Mouse (Mus musculus) limb, embryonic 14.5 days (tissue): Measurements from ENCODE around the gene Ifitm3. TPM values are rescaled to one million over a fixed set of nuclear protein-coding genes. Genes with fewer than 3 reads are reported as not detected.

Experiments used
- ATAC-seq: fragments of 200-750 bp; cut with Nextera tagmentation; 2 replicates; pipeline ENCODE4 v1.8.0; 2017; ENCODE audit warnings: low read depth, moderate number of reproducible peaks, moderate TSS enrichment; ENCODE audit not compliant: low FRiP score
- DNase-seq: peaks from one replicate; pipeline ENCODE4 v3.0.0-alpha.2; 2015; ENCODE audit warnings: low spot score
- H3K27ac ChIP-seq: fragments of 300-500 bp; sonication (generic); replicated peaks from 2 replicates; pipeline ENCODE4 v1.5.1; 2014; ENCODE audit warnings: low read depth, mild to moderate bottlenecking, low read length, moderate library complexity, mixed read lengths
- H3K27me3 ChIP-seq: fragments of 300-500 bp; sonication (generic); 2 replicates; pipeline ENCODE4 v1.6.1; 2014; ENCODE audit warnings: low read length, mixed read lengths; ENCODE audit not compliant: control insufficient read depth, insufficient read depth
- H3K36me3 ChIP-seq: fragments of 300-500 bp; sonication (generic); 2 replicates; pipeline ENCODE4 v1.6.1; 2014; ENCODE audit warnings: mild to moderate bottlenecking, low read length, moderate library complexity, mixed read lengths; ENCODE audit not compliant: control insufficient read depth, insufficient read depth
- H3K4me1 ChIP-seq: fragments of 300-500 bp; sonication (generic); 2 replicates; pipeline ENCODE4 v1.6.1; 2014; ENCODE audit warnings: antibody characterized with exemption, low read length, mixed read lengths; ENCODE audit not compliant: control insufficient read depth, insufficient read depth
- H3K4me2 ChIP-seq: fragments of 300-500 bp; sonication (generic); replicated peaks from 2 replicates; pipeline ENCODE4 v1.6.1; 2014; ENCODE audit warnings: low read depth, mild to moderate bottlenecking, low read length, moderate library complexity; ENCODE audit not compliant: severe bottlenecking
- H3K4me3 ChIP-seq: fragments of 300-500 bp; sonication (generic); replicated peaks from 2 replicates; pipeline ENCODE4 v1.5.1; 2014; ENCODE audit warnings: low read length
- H3K9ac ChIP-seq: fragments of 300-500 bp; sonication (generic); 2 replicates; pipeline ENCODE4 v1.6.1; 2014; ENCODE audit warnings: mild to moderate bottlenecking, low read depth, low read length, moderate library complexity; ENCODE audit not compliant: severe bottlenecking
- H3K9me3 ChIP-seq: fragments of 300-500 bp; sonication (generic); 2 replicates; pipeline ENCODE4 v1.6.1; 2016; ENCODE audit warnings: low read length; ENCODE audit not compliant: control insufficient read depth
- POLR2A ChIP-seq: fragments of 200-500 bp; IDR thresholded peaks from 2 replicates; pipeline ENCODE4 v1.8.0; 2012; ENCODE audit warnings: inconsistent platforms, mild to moderate bottlenecking, moderate library complexity, borderline replicate concordance; ENCODE audit not compliant: insufficient read depth, insufficient read length; ENCODE audit errors: extremely low read depth
- WGBS: fragments of 180-500 bp; shearing (Covaris S2); extraction: QIAGEN DNeasy Blood & Tissue Kit; methylation state at CpG from one replicate; pipeline ENCODE4 v1.1.7; 2014; 5-methylcytosine and 5-hydroxymethylcytosine counted together
- polyA plus RNA-seq, 2 experiments: library from polyadenylated mRNA; depleted of rRNA in 1 of 2; stranded (reverse) in 1 of 2; unstranded in 1 of 2; fragments of >200 nt; fragmentation: Nextera tagmentation in 1 of 2; extraction: Ambion mirVana in 1 of 2; gene quantifications; 2 replicates each; pipeline versions ENCODE4 v1.2.1 to v1.2.3; 2012 to 2014

Gene Ifitm3
- polyA plus RNA-seq, 2 experiments: 85.6 to 201 TPM

DNA sequence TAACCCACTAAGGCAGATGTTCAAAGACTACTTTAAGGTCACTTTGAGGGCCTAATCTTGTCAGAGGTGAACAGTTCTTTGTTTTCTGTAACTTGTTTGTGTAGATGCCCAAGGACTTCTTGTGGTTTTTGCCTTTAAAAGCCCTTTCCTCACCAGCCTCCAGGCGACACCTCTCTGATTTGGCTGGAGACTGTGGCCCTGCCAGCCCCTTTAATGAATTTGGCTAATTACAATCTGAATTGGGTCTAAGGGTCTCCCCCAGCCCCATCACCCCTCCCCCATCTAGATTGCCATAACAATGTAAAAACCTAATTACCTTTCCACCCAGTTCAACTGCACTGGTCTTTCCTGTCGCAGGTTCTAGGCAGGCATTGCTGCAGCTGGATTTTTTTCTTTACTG, 47.8 kb downstream of the Ifitm3 start:
- 62% methylated on average over 2 of the region's 2 CpGs for WGBS
- Histone ChIP-seq H3K27ac (no peak overlapping the region), H3K36me3 (no peaks in the 10 kb centered on the region), H3K9ac (no peak overlapping the region), H3K4me1 (peaks cover 3% of the 10 kb centered on the region), H3K4me3 (no peak overlapping the region), H3K9me3 (no peaks in the 10 kb centered on the region), H3K4me2 (no peak overlapping the region), H3K27me3 (no peaks in the 10 kb centered on the region)
- TF ChIP-seq POLR2A: no peak
- ATAC-seq (no peak), DNase-seq (no peak)

DNA sequence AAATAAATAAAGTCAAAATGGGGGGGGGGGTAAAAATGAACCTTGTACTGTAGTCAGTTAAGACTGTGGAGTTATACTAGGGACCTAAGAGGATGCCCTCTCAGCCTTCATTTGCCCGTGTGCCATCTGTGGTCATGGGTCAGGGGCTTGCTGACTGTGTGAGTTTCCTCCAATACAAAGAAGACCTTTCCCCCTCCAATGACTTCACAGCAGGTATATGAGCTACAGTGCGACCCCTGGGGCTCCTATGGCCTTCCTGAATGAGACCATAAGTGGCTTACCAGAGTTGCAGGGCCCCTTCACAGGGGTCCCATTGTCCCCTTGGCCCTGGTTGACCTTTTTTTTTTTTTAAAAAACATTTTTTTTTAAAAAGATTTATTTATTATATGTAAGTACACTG, 49.2 kb downstream of the Ifitm3 start:
- no peak for TF ChIP-seq POLR2A
- H3K27ac ChIP-seq: no peak overlapping the region
- H3K9me3 ChIP-seq: no peaks in the 10 kb centered on the region
- WGBS: 79% methylated on average over 2 of the region's 2 CpGs
- no peaks in the 10 kb centered on the region for H3K27me3 ChIP-seq
- no peak for DNase-seq
- no peak for ATAC-seq
- H3K4me2 ChIP-seq: no peak overlapping the region
- H3K4me3 ChIP-seq: no peak overlapping the region
- H3K9ac ChIP-seq: no peak overlapping the region
- peaks cover 8% of the 10 kb centered on the region for H3K4me1 ChIP-seq
- no peaks in the 10 kb centered on the region for H3K36me3 ChIP-seq

DNA sequence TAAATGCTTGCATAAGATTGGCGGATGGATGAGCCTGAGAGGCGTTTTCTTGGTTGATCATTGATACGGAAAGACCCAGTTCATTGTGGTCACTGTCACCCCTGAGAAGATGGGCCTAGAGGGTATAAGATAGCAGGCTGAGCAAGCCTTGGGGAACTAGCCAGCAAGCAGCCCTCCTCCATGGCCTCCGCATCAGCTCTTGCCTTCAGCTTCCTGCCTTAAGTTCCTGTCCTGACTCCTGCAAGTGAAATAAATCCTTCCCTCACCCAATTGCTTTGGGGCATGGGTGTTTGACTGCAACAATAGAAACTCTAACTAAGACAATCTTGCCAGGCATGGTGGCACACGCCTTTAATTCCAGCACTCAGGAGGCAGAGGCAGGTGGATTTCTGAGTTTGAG, 50.5 kb downstream of the Ifitm3 start:
- no peak for TF ChIP-seq POLR2A
- WGBS: 81% methylated on average over 5 of the region's 5 CpGs
- Histone ChIP-seq H3K4me2 (no peak overlapping the region), H3K27ac (no peak overlapping the region), H3K4me3 (no peak overlapping the region), H3K4me1 (peaks cover 14% of the 10 kb centered on the region), H3K9me3 (no peaks in the 10 kb centered on the region), H3K36me3 (no peaks in the 10 kb centered on the region), H3K27me3 (no peaks in the 10 kb centered on the region), H3K9ac (no peak overlapping the region)
- DNase-seq (no peak), ATAC-seq (no peak)

Other genes starting within 250 kb of the Ifitm3 start
Only the 30 nearest of the 31 such genes appear.
- gene Syce1, start 222.9 kb downstream of the Ifitm3 start, polyA plus RNA-seq (2012; rRNA removed): 0.39 and 0.55 TPM in 2 replicates
- 0.54 and 0.66 TPM in 2 replicates for gene Syce1, start 222.9 kb downstream of the Ifitm3 start, polyA plus RNA-seq (2014; fragmentation: Nextera tagmentation; extraction: Ambion mirVana)
- gene Zfp941, start 188.6 kb downstream of the Ifitm3 start, polyA plus RNA-seq (2012; rRNA removed): 0.83 and 0.93 TPM in 2 replicates
- gene Zfp941, start 188.6 kb downstream of the Ifitm3 start, polyA plus RNA-seq (2014; fragmentation: Nextera tagmentation; extraction: Ambion mirVana): 1.3 and 1.5 TPM in 2 replicates
- gene Urah, start 175.8 kb downstream of the Ifitm3 start, polyA plus RNA-seq (2012; rRNA removed): 1.2 and 2.5 TPM in 2 replicates
- 6.2 and 9.0 TPM in 2 replicates for gene Urah, start 175.8 kb downstream of the Ifitm3 start, polyA plus RNA-seq (2014; fragmentation: Nextera tagmentation; extraction: Ambion mirVana)
- gene Scgb1c1, start 165.2 kb downstream of the Ifitm3 start, polyA plus RNA-seq (2012; rRNA removed): not detected in 2 replicates
- not detected in 2 replicates for gene Scgb1c1, start 165.2 kb downstream of the Ifitm3 start, polyA plus RNA-seq (2014; fragmentation: Nextera tagmentation; extraction: Ambion mirVana)
- gene Odf3, start 163.0 kb downstream of the Ifitm3 start, polyA plus RNA-seq (2012; rRNA removed): 0.04 TPM in 2 replicates
- not detected in 2 replicates for gene Odf3, start 163.0 kb downstream of the Ifitm3 start, polyA plus RNA-seq (2014; fragmentation: Nextera tagmentation; extraction: Ambion mirVana)
- gene Gm45785, start 154.4 kb downstream of the Ifitm3 start, polyA plus RNA-seq (2012; rRNA removed): 0.12 TPM in 1 of 2 replicates, not detected in the other
- not detected in 2 replicates for gene Gm45785, start 154.4 kb downstream of the Ifitm3 start, polyA plus RNA-seq (2014; fragmentation: Nextera tagmentation; extraction: Ambion mirVana)
- 70.3 and 82.0 TPM in 2 replicates for gene Ric8a, start 153.8 kb downstream of the Ifitm3 start, polyA plus RNA-seq (2012; rRNA removed)
- 74.0 and 78.9 TPM in 2 replicates for gene Ric8a, start 153.8 kb downstream of the Ifitm3 start, polyA plus RNA-seq (2014; fragmentation: Nextera tagmentation; extraction: Ambion mirVana)
- gene Bet1l, start 153.2 kb downstream of the Ifitm3 start, polyA plus RNA-seq (2012; rRNA removed): 45.0 and 48.2 TPM in 2 replicates
- 75.1 and 92.8 TPM in 2 replicates for gene Bet1l, start 153.2 kb downstream of the Ifitm3 start, polyA plus RNA-seq (2014; fragmentation: Nextera tagmentation; extraction: Ambion mirVana)
- gene Psmd13, start 128.8 kb downstream of the Ifitm3 start, polyA plus RNA-seq (2012; rRNA removed): 98.9 and 113 TPM in 2 replicates
- 133 TPM in 2 replicates for gene Psmd13, start 128.8 kb downstream of the Ifitm3 start, polyA plus RNA-seq (2014; fragmentation: Nextera tagmentation; extraction: Ambion mirVana)
- 28.3 and 33.1 TPM in 2 replicates for gene Sirt3, start 128.5 kb downstream of the Ifitm3 start, polyA plus RNA-seq (2012; rRNA removed)
- gene Sirt3, start 128.5 kb downstream of the Ifitm3 start, polyA plus RNA-seq (2014; fragmentation: Nextera tagmentation; extraction: Ambion mirVana): 20.1 and 22.3 TPM in 2 replicates
- gene Cox8b, start 110.3 kb downstream of the Ifitm3 start, polyA plus RNA-seq (2012; rRNA removed): 14.2 and 14.5 TPM in 2 replicates
- 17.2 and 32.5 TPM in 2 replicates for gene Cox8b, start 110.3 kb downstream of the Ifitm3 start, polyA plus RNA-seq (2014; fragmentation: Nextera tagmentation; extraction: Ambion mirVana)
- gene Nlrp6, start 89.9 kb downstream of the Ifitm3 start, polyA plus RNA-seq (2012; rRNA removed): 0.05 TPM in 2 replicates
- 0.08 TPM in 1 of 2 replicates, not detected in the other for gene Nlrp6, start 89.9 kb downstream of the Ifitm3 start, polyA plus RNA-seq (2014; fragmentation: Nextera tagmentation; extraction: Ambion mirVana)
- 52.8 and 68.8 TPM in 2 replicates for gene Pgghg, start 69.4 kb downstream of the Ifitm3 start, polyA plus RNA-seq (2012; rRNA removed)
- 26.7 and 31.3 TPM in 2 replicates for gene Pgghg, start 69.4 kb downstream of the Ifitm3 start, polyA plus RNA-seq (2014; fragmentation: Nextera tagmentation; extraction: Ambion mirVana)
- 30.9 and 34.4 TPM in 2 replicates for gene Ifitm5, start 60.5 kb downstream of the Ifitm3 start, polyA plus RNA-seq (2012; rRNA removed)
- gene Ifitm5, start 60.5 kb downstream of the Ifitm3 start, polyA plus RNA-seq (2014; fragmentation: Nextera tagmentation; extraction: Ambion mirVana): 32.3 and 44.3 TPM in 2 replicates
- gene Gm45717, start 54.8 kb downstream of the Ifitm3 start, polyA plus RNA-seq (2012; rRNA removed): not detected in 2 replicates
- not detected in 2 replicates for gene Gm45717, start 54.8 kb downstream of the Ifitm3 start, polyA plus RNA-seq (2014; fragmentation: Nextera tagmentation; extraction: Ambion mirVana)
- gene Ifitm2, start 54.8 kb downstream of the Ifitm3 start, polyA plus RNA-seq (2012; rRNA removed): 1,234 and 1,466 TPM in 2 replicates
- 1,822 and 1,827 TPM in 2 replicates for gene Ifitm2, start 54.8 kb downstream of the Ifitm3 start, polyA plus RNA-seq (2014; fragmentation: Nextera tagmentation; extraction: Ambion mirVana)
- 68.1 and 115 TPM in 2 replicates for gene Ifitm1, start 43.5 kb downstream of the Ifitm3 start, polyA plus RNA-seq (2012; rRNA removed)
- 55.4 and 66.7 TPM in 2 replicates for gene Ifitm1, start 43.5 kb downstream of the Ifitm3 start, polyA plus RNA-seq (2014; fragmentation: Nextera tagmentation; extraction: Ambion mirVana)
- gene Ifitm6, start 7.2 kb upstream of the Ifitm3 start, polyA plus RNA-seq (2012; rRNA removed): 1.3 and 1.8 TPM in 2 replicates
- gene Ifitm6, start 7.2 kb upstream of the Ifitm3 start, polyA plus RNA-seq (2014; fragmentation: Nextera tagmentation; extraction: Ambion mirVana): 1.2 and 1.7 TPM in 2 replicates
- not detected in 2 replicates for gene Gm17387, start 18.4 kb upstream of the Ifitm3 start, polyA plus RNA-seq (2012; rRNA removed)
- gene Gm17387, start 18.4 kb upstream of the Ifitm3 start, polyA plus RNA-seq (2014; fragmentation: Nextera tagmentation; extraction: Ambion mirVana): not detected in 2 replicates
- 46.5 and 53.7 TPM in 2 replicates for gene B4galnt4, start 50.3 kb upstream of the Ifitm3 start, polyA plus RNA-seq (2012; rRNA removed)
- gene B4galnt4, start 50.3 kb upstream of the Ifitm3 start, polyA plus RNA-seq (2014; fragmentation: Nextera tagmentation; extraction: Ambion mirVana): 12.3 and 17.1 TPM in 2 replicates
- gene Pkp3, start 67.4 kb upstream of the Ifitm3 start, polyA plus RNA-seq (2012; rRNA removed): 37.6 and 38.8 TPM in 2 replicates
- 62.4 and 65.9 TPM in 2 replicates for gene Pkp3, start 67.4 kb upstream of the Ifitm3 start, polyA plus RNA-seq (2014; fragmentation: Nextera tagmentation; extraction: Ambion mirVana)
- 2.5 and 3.1 TPM in 2 replicates for gene Sigirr, start 89.8 kb upstream of the Ifitm3 start, polyA plus RNA-seq (2012; rRNA removed)
- 2.7 and 4.0 TPM in 2 replicates for gene Sigirr, start 89.8 kb upstream of the Ifitm3 start, polyA plus RNA-seq (2014; fragmentation: Nextera tagmentation; extraction: Ambion mirVana)
- gene Ano9, start 107.0 kb upstream of the Ifitm3 start, polyA plus RNA-seq (2012; rRNA removed): 6.3 and 8.0 TPM in 2 replicates
- 3.6 and 4.3 TPM in 2 replicates for gene Ano9, start 107.0 kb upstream of the Ifitm3 start, polyA plus RNA-seq (2014; fragmentation: Nextera tagmentation; extraction: Ambion mirVana)
- 49.2 and 61.0 TPM in 2 replicates for gene Ptdss2, start 111.6 kb upstream of the Ifitm3 start, polyA plus RNA-seq (2012; rRNA removed)
- 67.8 and 68.6 TPM in 2 replicates for gene Ptdss2, start 111.6 kb upstream of the Ifitm3 start, polyA plus RNA-seq (2014; fragmentation: Nextera tagmentation; extraction: Ambion mirVana)
- gene Rnh1, start 162.1 kb upstream of the Ifitm3 start, polyA plus RNA-seq (2012; rRNA removed): 92.3 and 105 TPM in 2 replicates
- 190 and 216 TPM in 2 replicates for gene Rnh1, start 162.1 kb upstream of the Ifitm3 start, polyA plus RNA-seq (2014; fragmentation: Nextera tagmentation; extraction: Ambion mirVana)
- 111 and 112 TPM in 2 replicates for gene Hras, start 183.2 kb upstream of the Ifitm3 start, polyA plus RNA-seq (2012; rRNA removed)
- gene Hras, start 183.2 kb upstream of the Ifitm3 start, polyA plus RNA-seq (2014; fragmentation: Nextera tagmentation; extraction: Ambion mirVana): 136 and 143 TPM in 2 replicates
- 14.8 and 17.8 TPM in 2 replicates for gene Lrrc56, start 183.4 kb upstream of the Ifitm3 start, polyA plus RNA-seq (2012; rRNA removed)
- gene Lrrc56, start 183.4 kb upstream of the Ifitm3 start, polyA plus RNA-seq (2014; fragmentation: Nextera tagmentation; extraction: Ambion mirVana): 5.8 and 8.3 TPM in 2 replicates
- gene Lmntd2, start 203.3 kb upstream of the Ifitm3 start, polyA plus RNA-seq (2012; rRNA removed): 6.6 and 6.9 TPM in 2 replicates
- gene Lmntd2, start 203.3 kb upstream of the Ifitm3 start, polyA plus RNA-seq (2014; fragmentation: Nextera tagmentation; extraction: Ambion mirVana): 0.95 and 1.7 TPM in 2 replicates
- gene Rassf7, start 205.1 kb upstream of the Ifitm3 start, polyA plus RNA-seq (2012; rRNA removed): 40.0 and 44.8 TPM in 2 replicates
- 30.9 and 31.7 TPM in 2 replicates for gene Rassf7, start 205.1 kb upstream of the Ifitm3 start, polyA plus RNA-seq (2014; fragmentation: Nextera tagmentation; extraction: Ambion mirVana)
- 37.6 and 42.6 TPM in 2 replicates for gene Phrf1, start 218.0 kb upstream of the Ifitm3 start, polyA plus RNA-seq (2012; rRNA removed)
- 65.9 and 72.7 TPM in 2 replicates for gene Phrf1, start 218.0 kb upstream of the Ifitm3 start, polyA plus RNA-seq (2014; fragmentation: Nextera tagmentation; extraction: Ambion mirVana)